Mouse (Mus musculus) limb, embryonic 14.5 days (tissue): ENCODE results near the gene Zswim7. TPM values are rescaled to one million over a fixed set of nuclear protein-coding genes. Genes with fewer than 3 reads are reported as not detected.

Experiments used
- ATAC-seq: fragments of 200-750 bp; cut with Nextera tagmentation; 2 replicates; pipeline ENCODE4 v1.8.0; 2017; ENCODE audit warnings: low read depth, moderate number of reproducible peaks, moderate TSS enrichment; ENCODE audit not compliant: low FRiP score
- DNase-seq: peaks from one replicate; pipeline ENCODE4 v3.0.0-alpha.2; 2015; ENCODE audit warnings: low spot score
- H3K27ac ChIP-seq: fragments of 300-500 bp; sonication (generic); replicated peaks from 2 replicates; pipeline ENCODE4 v1.5.1; 2014; ENCODE audit warnings: low read depth, mild to moderate bottlenecking, low read length, moderate library complexity, mixed read lengths
- H3K27me3 ChIP-seq: fragments of 300-500 bp; sonication (generic); 2 replicates; pipeline ENCODE4 v1.6.1; 2014; ENCODE audit warnings: low read length, mixed read lengths; ENCODE audit not compliant: control insufficient read depth, insufficient read depth
- H3K36me3 ChIP-seq: fragments of 300-500 bp; sonication (generic); 2 replicates; pipeline ENCODE4 v1.6.1; 2014; ENCODE audit warnings: mild to moderate bottlenecking, low read length, moderate library complexity, mixed read lengths; ENCODE audit not compliant: control insufficient read depth, insufficient read depth
- H3K4me1 ChIP-seq: fragments of 300-500 bp; sonication (generic); 2 replicates; pipeline ENCODE4 v1.6.1; 2014; ENCODE audit warnings: antibody characterized with exemption, low read length, mixed read lengths; ENCODE audit not compliant: control insufficient read depth, insufficient read depth
- H3K4me2 ChIP-seq: fragments of 300-500 bp; sonication (generic); replicated peaks from 2 replicates; pipeline ENCODE4 v1.6.1; 2014; ENCODE audit warnings: low read depth, mild to moderate bottlenecking, low read length, moderate library complexity; ENCODE audit not compliant: severe bottlenecking
- H3K4me3 ChIP-seq: fragments of 300-500 bp; sonication (generic); replicated peaks from 2 replicates; pipeline ENCODE4 v1.5.1; 2014; ENCODE audit warnings: low read length
- H3K9ac ChIP-seq: fragments of 300-500 bp; sonication (generic); 2 replicates; pipeline ENCODE4 v1.6.1; 2014; ENCODE audit warnings: mild to moderate bottlenecking, low read depth, low read length, moderate library complexity; ENCODE audit not compliant: severe bottlenecking
- H3K9me3 ChIP-seq: fragments of 300-500 bp; sonication (generic); 2 replicates; pipeline ENCODE4 v1.6.1; 2016; ENCODE audit warnings: low read length; ENCODE audit not compliant: control insufficient read depth
- POLR2A ChIP-seq: fragments of 200-500 bp; IDR thresholded peaks from 2 replicates; pipeline ENCODE4 v1.8.0; 2012; ENCODE audit warnings: inconsistent platforms, mild to moderate bottlenecking, moderate library complexity, borderline replicate concordance; ENCODE audit not compliant: insufficient read depth, insufficient read length; ENCODE audit errors: extremely low read depth
- WGBS: fragments of 180-500 bp; shearing (Covaris S2); extraction: QIAGEN DNeasy Blood & Tissue Kit; methylation state at CpG from one replicate; pipeline ENCODE4 v1.1.7; 2014; 5-methylcytosine and 5-hydroxymethylcytosine counted together
- polyA plus RNA-seq, 2 experiments: library from polyadenylated mRNA; depleted of rRNA in 1 of 2; stranded (reverse) in 1 of 2; unstranded in 1 of 2; fragments of >200 nt; fragmentation: Nextera tagmentation in 1 of 2; extraction: Ambion mirVana in 1 of 2; gene quantifications; 2 replicates each; pipeline versions ENCODE4 v1.2.1 to v1.2.3; 2012 to 2014

Gene Zswim7
- 17.8 and 19.2 TPM in 2 replicates for polyA plus RNA-seq (2012; rRNA removed)
- polyA plus RNA-seq (2014; fragmentation: Nextera tagmentation; extraction: Ambion mirVana), result 23.1 and 24.6 TPM in 2 replicates

GRCm38 (mm10) chr11:62280675-62281600, at the start of gene Zswim7, which contains the start of gene Ttc19:
TSS of gene Zswim7 (minus strand) at chr11:62281375.
TSS of gene Ttc19 (plus strand) at chr11:62281473.
- Histone ChIP-seq H3K4me2 (peak within 1 kb of the TSS; percentile 87), H3K4me3 (peak within 1 kb of the TSS; percentile 85)
- peak; percentile 76; the same call in 1 of the 2 replicates for TF ChIP-seq POLR2A

GRCm38 (mm10) chr11:62323659-62324058, 42.5 kb upstream of the Zswim7 start:
- no peak for DNase-seq
- H3K4me3 ChIP-seq, result no peak overlapping the region
- no peak for TF ChIP-seq POLR2A
- no peaks in the 10 kb centered on the region for H3K9me3 ChIP-seq
- no peaks in the 10 kb centered on the region for H3K4me1 ChIP-seq
- H3K9ac ChIP-seq, result no peak overlapping the region
- no peak overlapping the region for H3K4me2 ChIP-seq
- 87% methylated on average over 3 of the region's 3 CpGs for WGBS
- peaks cover 92% of the 10 kb centered on the region for H3K36me3 ChIP-seq
- H3K27ac ChIP-seq, result no peak overlapping the region
- H3K27me3 ChIP-seq, result no peaks in the 10 kb centered on the region
- no peak for ATAC-seq

More at GRCm38 (mm10) chr11:62280675-62281600, at the start of gene Zswim7, which contains the start of gene Ttc19:
- H3K27me3 ChIP-seq, result no peaks in the 10 kb centered on the region
- peak within 1 kb of the TSS; percentile 92 for H3K27ac ChIP-seq
- ATAC-seq (peak; percentile 95), DNase-seq (peak; percentile 90)
- H3K9me3 ChIP-seq, result no peaks in the 10 kb centered on the region
- H3K36me3 ChIP-seq, result peaks cover 21% of the 10 kb centered on the region
- peaks cover 3% of the 10 kb centered on the region; the same call in 1 of the 2 replicates for H3K4me1 ChIP-seq
- peak within 1 kb of the TSS; percentile 78 for H3K9ac ChIP-seq
- WGBS, result under 1% methylated on average over 36 of the region's 68 CpGs

GRCm38 (mm10) chr11:62320097-62320496, 38.9 kb upstream of the Zswim7 start:
- no peaks in the 10 kb centered on the region for H3K9me3 ChIP-seq
- H3K9ac ChIP-seq, result no peak overlapping the region
- H3K4me2 ChIP-seq, result no peak overlapping the region
- ATAC-seq (no peak), DNase-seq (no peak)
- H3K27ac ChIP-seq, result no peak overlapping the region
- 83% methylated on average over 3 of the region's 3 CpGs for WGBS
- TF ChIP-seq POLR2A, result no peak
- H3K36me3 ChIP-seq, result peaks cover 94% of the 10 kb centered on the region
- no peak overlapping the region for H3K4me3 ChIP-seq
- no peaks in the 10 kb centered on the region for H3K4me1 ChIP-seq
- H3K27me3 ChIP-seq, result no peaks in the 10 kb centered on the region

GRCm38 (mm10) chr11:62317746-62318145, 36.6 kb upstream of the Zswim7 start:
- no peak overlapping the region for H3K27ac ChIP-seq
- H3K27me3 ChIP-seq, result no peaks in the 10 kb centered on the region
- no peak for ATAC-seq
- peaks cover 96% of the 10 kb centered on the region for H3K36me3 ChIP-seq
- 89% methylated on average over 11 of the region's 11 CpGs for WGBS
- no peaks in the 10 kb centered on the region for H3K9me3 ChIP-seq
- no peak overlapping the region for H3K4me3 ChIP-seq
- no peak for TF ChIP-seq POLR2A
- DNase-seq, result no peak
- no peak overlapping the region for H3K9ac ChIP-seq
- H3K4me1 ChIP-seq, result no peaks in the 10 kb centered on the region
- H3K4me2 ChIP-seq, result no peak overlapping the region

- TF ChIP-seq POLR2A, result no peak
- H3K4me3 ChIP-seq, result no peak overlapping the region
- H3K4me2 ChIP-seq, result no peak overlapping the region
- no peak overlapping the region for H3K9ac ChIP-seq
- DNase-seq, result no peak
- H3K4me1 ChIP-seq, result no peaks in the 10 kb centered on the region
- no peak for ATAC-seq
- 94% methylated on average over 5 of the region's 5 CpGs for WGBS
- H3K9me3 ChIP-seq, result no peaks in the 10 kb centered on the region
- H3K36me3 ChIP-seq, result peaks cover 73% of the 10 kb centered on the region
- H3K27ac ChIP-seq, result no peak overlapping the region
- no peaks in the 10 kb centered on the region for H3K27me3 ChIP-seq
Observed at GRCm38 (mm10) chr11:62314984-62315383, 33.8 kb upstream of the Zswim7 start.
